Mouse (Mus musculus) thymus, postnatal 10 days (tissue): ENCODE results near the gene Tspan31.

Experiments used
- DNase-seq, 2 experiments: peaks; one replicate each; pipeline ENCODE4 v3.0.0; 2021; ENCODE audit warnings: low spot score in 2 of 2

Gene Tspan31

DNA sequence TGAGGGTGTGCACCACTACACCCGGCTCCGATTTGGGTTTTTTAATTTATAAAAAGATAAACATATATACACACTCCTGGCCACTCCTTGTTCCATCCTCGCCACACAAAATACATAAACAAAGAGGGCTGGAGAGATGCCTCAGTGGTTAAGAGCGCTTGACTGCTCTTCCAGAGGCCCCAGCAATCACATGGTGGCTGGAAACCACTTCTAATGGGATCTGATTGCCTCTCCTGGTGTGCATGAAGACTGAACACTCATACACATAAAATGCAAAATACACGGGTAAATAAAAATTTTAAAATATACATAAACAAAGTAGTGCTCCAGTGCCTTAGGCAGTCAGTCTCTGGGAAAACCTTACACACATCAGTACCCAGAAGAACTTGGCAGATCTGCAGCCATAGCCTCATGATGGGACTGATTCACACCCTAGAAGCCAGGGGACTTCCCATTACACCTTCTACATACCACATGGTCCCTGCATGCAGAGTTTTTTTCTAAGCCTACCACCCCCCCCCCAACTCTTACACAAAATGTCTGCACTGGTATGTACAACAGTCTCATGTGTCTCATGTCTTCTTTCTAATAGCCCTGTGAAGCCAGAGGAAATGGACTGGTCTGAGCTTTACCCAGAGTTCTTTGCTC lies 27.5 kb downstream of the Tspan31 start:
- no peak for DNase-seq

DNA sequence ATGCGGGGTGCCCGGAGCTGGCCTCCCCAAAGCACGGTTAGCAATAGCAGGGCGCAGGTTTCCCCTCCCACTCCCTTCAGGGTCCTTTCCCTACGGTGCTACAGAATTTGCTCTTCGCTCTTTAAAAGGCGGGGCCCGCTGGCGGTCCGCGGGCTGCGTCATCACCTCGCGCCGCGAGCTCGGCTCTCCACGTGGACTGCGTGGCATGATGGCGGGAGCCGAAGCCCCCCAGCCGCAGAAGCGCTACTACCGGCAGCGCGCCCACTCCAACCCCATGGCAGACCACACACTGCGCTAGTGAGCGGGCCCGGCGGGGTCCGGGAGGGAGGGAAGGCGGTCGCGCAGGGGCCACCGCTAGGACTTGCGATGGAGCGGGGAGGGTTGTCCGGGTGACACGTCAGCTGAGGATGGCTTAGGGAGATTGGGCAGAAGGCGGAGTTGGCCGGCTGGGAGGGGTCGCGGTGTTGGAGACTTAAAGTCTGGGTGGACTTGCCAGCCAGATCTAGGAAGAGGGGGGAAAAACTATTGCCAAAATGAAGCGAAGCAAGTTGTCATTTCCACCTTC lies 28.2 kb downstream of the Tspan31 start:
- DNase-seq: peak; percentile 60 to 72

GRCm38 (mm10) chr10:127041274-127041766 lies 28.7 kb downstream of the Tspan31 start, which contains the start of the genes Mettl1 and Eef1akmt3:
Gene Mettl1, plus strand, starts transcription at chr10:127041414.
Gene Eef1akmt3, minus strand, starts transcription at chr10:127041513.
- DNase-seq: no peak

- DNase-seq: no peak
These were observed 29.4 kb downstream of the Tspan31 start for GRCm38 (mm10) chr10:127040569-127041214.

DNA sequence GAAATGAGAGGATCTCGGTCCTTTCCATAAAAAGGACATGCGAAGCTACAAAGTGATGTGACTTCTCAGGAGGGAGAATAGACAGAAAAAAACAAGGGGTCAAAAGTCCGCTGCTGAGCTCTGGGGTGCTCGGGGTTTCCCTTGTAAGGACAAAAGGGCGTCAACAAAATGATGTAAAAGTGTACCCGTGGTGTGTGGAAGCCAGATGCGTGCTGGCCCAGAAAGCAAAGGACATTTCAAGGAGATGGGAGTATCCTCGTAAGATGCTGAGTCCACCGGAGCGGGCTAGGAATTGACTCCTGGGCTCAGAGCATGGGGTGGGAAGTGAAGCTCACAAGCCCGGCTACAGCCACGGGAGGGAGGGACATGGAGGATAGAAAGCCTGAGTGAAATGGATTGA lies 32.4 kb downstream of the Tspan31 start:
- no peak for DNase-seq

GRCm38 (mm10) chr10:127036273-127036672 lies 33.8 kb downstream of the Tspan31 start:
- no peak for DNase-seq

GRCm38 (mm10) chr10:127033301-127033741 lies 36.7 kb downstream of the Tspan31 start:
- no peak for DNase-seq

GRCm38 (mm10) chr10:127030336-127031296 lies 39.4 kb downstream of the Tspan31 start, which contains the start of gene Tsfm:
Gene Tsfm, minus strand, starts transcription at chr10:127030840.
- DNase-seq: peak; percentile 84 to 94

GRCm38 (mm10) chr10:127018422-127018821 lies 51.6 kb downstream of the Tspan31 start:
- DNase-seq: no peak
